Comparison of ENCODE assay signal across 10 mouse cellular contexts in the genomic region with DNA sequence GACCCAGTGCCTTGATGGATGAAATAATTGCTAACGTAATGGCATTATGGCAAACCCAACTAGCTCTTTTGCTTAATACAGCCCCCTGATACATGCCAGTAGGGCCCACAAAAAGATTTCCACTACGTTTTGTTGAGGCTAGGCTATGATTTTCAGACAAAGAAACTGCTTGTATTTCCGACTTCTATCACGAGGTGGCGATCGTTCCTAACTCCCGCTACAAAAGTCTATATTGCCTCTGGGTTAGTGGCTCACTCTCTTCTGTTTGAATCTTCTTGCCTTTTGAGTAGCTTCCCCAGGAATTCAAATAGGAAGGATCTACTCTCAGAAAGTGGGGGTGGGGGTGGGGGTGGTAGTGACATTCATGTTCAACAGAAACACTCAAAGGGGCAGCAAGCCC. TPM values are rescaled to one million over a fixed set of nuclear protein-coding genes. Genes with fewer than 3 reads are reported as not detected.
DNase-seq lines count a peak whose midpoint lies in the region; ATAC-seq and TF ChIP-seq lines count a peak whose summit lies in the region.
"Had no signal": no experiment of that assay in that cellular context is flagged by ENCODE, and none has a peak within 500 bp of the region (broad histone marks: within the 10 kb centered on the region; RNA-seq: fewer than 3 reads in every experiment).

No protein-coding gene starts in this region.

- H3K9me3 ChIP-seq in forebrain, embryonic 11.5 days (ENCODE audit: control insufficient read depth, low read length) = no peaks in the 10 kb centered on the region
- no peaks in the 10 kb centered on the region for H3K9me3 ChIP-seq in forebrain, embryonic 15.5 days
- H3K9me3 ChIP-seq: hindbrain, embryonic 15.5 days had no signal

- no peak overlapping the region for H3K9ac ChIP-seq in forebrain, embryonic 11.5 days (ENCODE audit: low read length)
- no peak overlapping the region for H3K9ac ChIP-seq in forebrain, embryonic 15.5 days (replicated peaks)
- H3K9ac ChIP-seq in liver, adult 2 months (ENCODE audit: low read depth, low read length) = no peak overlapping the region
- H3K9ac ChIP-seq: hindbrain, embryonic 15.5 days had no signal

- no peaks in the 10 kb centered on the region for H3K27me3 ChIP-seq in forebrain, embryonic 11.5 days (ENCODE audit: control insufficient read depth, insufficient read depth, low read length)
- no peaks in the 10 kb centered on the region for H3K27me3 ChIP-seq in forebrain, embryonic 15.5 days
- no peaks in the 10 kb centered on the region for H3K27me3 ChIP-seq in testis, adult 2 months (ENCODE audit: control insufficient read depth, insufficient read depth, low read length)
- no peaks in the 10 kb centered on the region; the same call in 1 of the 2 replicates for H3K27me3 ChIP-seq in liver, adult 2 months (ENCODE audit: control insufficient read depth, insufficient read depth, low read length)
- H3K27me3 ChIP-seq: hindbrain, embryonic 15.5 days had no signal

- H3K36me3 ChIP-seq in forebrain, embryonic 11.5 days (ENCODE audit: control insufficient read depth, insufficient read depth, low read length) = no peaks in the 10 kb centered on the region
- no peaks in the 10 kb centered on the region for H3K36me3 ChIP-seq in forebrain, embryonic 15.5 days
- no peaks in the 10 kb centered on the region for H3K36me3 ChIP-seq in testis, adult 2 months (ENCODE audit: control insufficient read depth, insufficient read depth, low read length)
- H3K36me3 ChIP-seq in liver, adult 2 months (ENCODE audit: control insufficient read depth, insufficient read depth, low read length) = no peaks in the 10 kb centered on the region
- H3K36me3 ChIP-seq: hindbrain, embryonic 15.5 days had no signal

- TF ChIP-seq CTCF in testis, adult 2 months (IDR thresholded peaks at IDR 0.05; ENCODE audit: control insufficient read depth, insufficient read depth, insufficient replicate concordance, low read depth, low read length) = peak; percentile 17; the same call in 1 of the 2 replicates
- peak; percentile 47; the same call in 1 of the 2 replicates for TF ChIP-seq CTCF in liver, adult 2 months (IDR thresholded peaks at IDR 0.05; ENCODE audit: low read depth, low read length)

- TF ChIP-seq POLR2A in testis, adult 2 months (IDR thresholded peaks at IDR 0.05; ENCODE audit: control insufficient read depth, low read depth, low read length) = no peak
- TF ChIP-seq POLR2A in liver, adult 2 months (IDR thresholded peaks at IDR 0.05; ENCODE audit: extremely low read depth, insufficient read depth, low read length) = no peak

- no peak overlapping the region for H3K27ac ChIP-seq in forebrain, embryonic 11.5 days (ENCODE audit: low read depth, low read length)
- H3K27ac ChIP-seq in forebrain, embryonic 15.5 days (replicated peaks) = no peak overlapping the region
- no peak overlapping the region for H3K27ac ChIP-seq in testis, adult 2 months (ENCODE audit: control insufficient read depth, insufficient read depth, low read depth, low read length)
- no peak overlapping the region for H3K27ac ChIP-seq in liver, adult 2 months (replicated peaks; ENCODE audit: insufficient read depth, low read depth, low read length)
- H3K27ac ChIP-seq: hindbrain, embryonic 15.5 days had no signal

- no peaks in the 10 kb centered on the region for H3K4me1 ChIP-seq in forebrain, embryonic 11.5 days (replicated peaks; ENCODE audit: control insufficient read depth, insufficient read depth, low read length)
- no peaks in the 10 kb centered on the region for H3K4me1 ChIP-seq in forebrain, embryonic 15.5 days
- H3K4me1 ChIP-seq in testis, adult 2 months (ENCODE audit: control insufficient read depth, insufficient read depth, low read length) = no peaks in the 10 kb centered on the region
- no peaks in the 10 kb centered on the region for H3K4me1 ChIP-seq in liver, adult 2 months (ENCODE audit: control insufficient read depth, insufficient read depth, low read length)
- H3K4me1 ChIP-seq: hindbrain, embryonic 15.5 days had no signal

- no peak overlapping the region for H3K4me2 ChIP-seq in forebrain, embryonic 11.5 days (ENCODE audit: low read depth, low read length, severe bottlenecking)
- no peak overlapping the region for H3K4me2 ChIP-seq in forebrain, embryonic 15.5 days (replicated peaks)
- H3K4me2 ChIP-seq: hindbrain, embryonic 15.5 days had no signal

- ATAC-seq in forebrain, embryonic 11.5 days (replicated peaks; ENCODE audit: low FRiP score) = no peak
- no peak for ATAC-seq in forebrain, embryonic 15.5 days (replicated peaks)

- whole genome bisulfite sequencing in forebrain, embryonic 11.5 days = 7% methylated on average over 7 of the region's 7 CpGs
- 4% methylated on average over 7 of the region's 7 CpGs for WGBS in forebrain, embryonic 15.5 days
- 4% methylated on average over 7 of the region's 7 CpGs for WGBS in liver, adult 2 months

- peak; percentile 64 for DNase-seq in forebrain, embryonic 11.5 days (ENCODE audit: low spot score)
- no peak for DNase-seq in testis, postnatal 14 days (ENCODE audit: low spot score)
- peak; percentile 27 to 70 for DNase-seq in cerebellum, postnatal 25 days
- peak; percentile 68 for DNase-seq in hindlimb bud, embryonic 11.5 days (ENCODE audit: extremely low spot score, low read depth, low spot score)
- DNase-seq in liver, adult 2 months (ENCODE audit: extremely low read depth, low read depth, low spot score) = peak; percentile 28
- peak; percentile 80 for DNase-seq in right cerebral cortex, postnatal 4 days

- H3K4me3 ChIP-seq in forebrain, embryonic 11.5 days (ENCODE audit: low read depth, low read length) = no peak overlapping the region
- no peak overlapping the region for H3K4me3 ChIP-seq in forebrain, embryonic 15.5 days
- H3K4me3 ChIP-seq in testis, adult 2 months (ENCODE audit: control insufficient read depth, low read depth, low read length) = no peak overlapping the region
- H3K4me3 ChIP-seq in liver, adult 2 months (ENCODE audit: insufficient read depth, low read depth, low read length) = no peak overlapping the region
- H3K4me3 ChIP-seq: hindbrain, embryonic 15.5 days had no signal

- H3K79me2 ChIP-seq in liver, adult 2 months (ENCODE audit: control insufficient read depth, insufficient read depth, low read length) = no peaks in the 10 kb centered on the region

RNA-seq across cellular contexts. Expression of a gene that starts 18.9 kb away (rescaled TPM):
- not detected in 2 replicates for polyA plus RNA-seq in forebrain, embryonic 11.5 days (2014; fragmentation: Nextera tagmentation; extraction: Ambion mirVana)
- not detected in 2 replicates for polyA plus RNA-seq in forebrain, embryonic 15.5 days (2015; fragmentation: Nextera tagmentation; extraction: Ambion mirVana)
- not detected in 2 replicates for polyA plus RNA-seq in testis, adult 2 months (2012; rRNA removed)
- not detected in 2 replicates for total RNA-seq in liver, adult 2 months (2014; rRNA removed)
- polyA plus RNA-seq in liver, adult 2 months (2012; rRNA removed) = not detected in 2 replicates
- polyA plus RNA-seq: hindbrain, embryonic 15.5 days; neural tube, embryonic 14.5 days had no signal

RNA-seq across cellular contexts. Expression of a gene that starts 23.3 kb away (rescaled TPM):
- polyA plus RNA-seq in forebrain, embryonic 11.5 days (2014; fragmentation: Nextera tagmentation; extraction: Ambion mirVana) = 79.1 and 85.9 TPM in 2 replicates
- polyA plus RNA-seq in forebrain, embryonic 15.5 days (2015; fragmentation: Nextera tagmentation; extraction: Ambion mirVana) = 78.7 and 81.2 TPM in 2 replicates
- polyA plus RNA-seq in testis, adult 2 months (2012; rRNA removed) = 37.8 and 42.0 TPM in 2 replicates
- 16.7 and 16.8 TPM in 2 replicates for total RNA-seq in liver, adult 2 months (2014; rRNA removed)
- polyA plus RNA-seq in liver, adult 2 months (2012; rRNA removed) = 11.3 and 13.3 TPM in 2 replicates
